Mouse (Mus musculus): Measurements from ENCODE around the gene Sipa1. TPM values are rescaled to one million over a fixed set of nuclear protein-coding genes. Genes with fewer than 3 reads are reported as not detected.

Sipa1 gene
- total RNA-seq, 2 experiments from 2014 or later, result 41.1 to 45.6 TPM

DNA sequence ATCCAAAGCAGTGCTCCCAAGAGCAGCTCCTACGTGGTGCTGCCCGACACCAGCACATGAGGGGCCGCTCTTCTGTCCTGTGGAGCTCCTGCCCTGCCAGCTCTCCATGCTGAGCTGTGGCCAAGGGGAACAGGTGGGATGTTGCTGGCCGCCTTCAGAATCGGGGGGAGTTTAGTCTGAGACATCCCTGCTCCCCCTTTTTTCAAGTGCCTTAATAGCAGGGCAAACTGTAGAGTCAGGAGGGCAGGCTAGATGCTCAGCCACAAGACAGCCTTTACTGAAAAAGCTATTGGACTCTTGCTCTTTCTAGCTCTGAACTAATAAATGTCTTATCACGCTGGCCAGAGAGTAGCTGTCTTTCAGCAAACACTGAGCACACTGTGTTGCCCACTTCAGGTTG is 15.7 kb downstream of the Sipa1 start:
- no peak for DNase-seq (ENCODE audit: low spot score in 2 of 2)

DNA sequence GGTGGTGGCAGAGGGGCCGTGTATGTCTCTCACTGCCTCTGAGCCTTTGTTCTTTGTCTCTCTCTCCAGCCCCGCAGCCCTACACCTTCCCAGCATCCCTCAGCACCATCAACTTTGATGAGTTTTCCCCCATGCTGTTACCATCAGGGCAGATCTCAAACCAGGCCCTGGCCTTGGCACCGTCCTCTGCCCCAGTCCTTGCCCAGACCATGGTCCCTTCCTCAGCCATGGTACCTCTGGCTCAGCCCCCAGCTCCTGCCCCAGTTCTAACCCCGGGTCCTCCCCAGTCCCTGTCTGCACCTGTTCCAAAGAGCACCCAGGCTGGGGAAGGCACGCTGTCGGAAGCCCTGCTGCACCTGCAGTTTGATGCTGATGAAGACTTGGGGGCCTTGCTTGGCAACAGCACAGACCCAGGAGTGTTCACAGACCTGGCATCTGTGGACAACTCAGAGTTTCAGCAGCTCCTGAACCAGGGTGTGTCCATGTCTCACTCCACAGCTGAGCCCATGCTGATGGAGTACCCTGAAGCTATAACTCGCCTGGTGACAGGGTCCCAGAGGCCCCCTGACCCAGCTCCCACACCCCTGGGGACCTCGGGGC is 16.7 kb downstream of the Sipa1 start:
- DNase-seq (ENCODE audit: low spot score in 2 of 2), result peak in 1 of 2 experiments; percentile 20

DNA sequence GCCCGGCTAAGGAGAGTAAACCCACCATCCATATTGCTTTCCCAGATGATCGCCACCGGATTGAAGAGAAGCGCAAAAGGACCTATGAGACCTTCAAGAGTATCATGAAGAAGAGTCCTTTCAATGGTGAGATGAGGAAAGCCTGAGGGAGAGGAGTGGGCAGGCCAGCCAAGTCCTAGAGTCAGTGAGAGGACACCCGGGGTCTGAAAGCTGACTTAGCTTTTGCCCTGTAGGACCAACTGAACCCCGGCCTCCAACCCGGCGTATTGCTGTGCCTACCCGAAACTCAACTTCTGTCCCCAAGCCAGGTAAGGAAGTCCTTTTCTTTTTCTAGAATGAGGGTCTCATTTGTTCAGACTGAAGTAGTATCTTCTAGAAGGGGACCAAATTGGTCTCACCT is 18.2 kb downstream of the Sipa1 start:
- DNase-seq (ENCODE audit: low spot score in 2 of 2), result no peak

DNA sequence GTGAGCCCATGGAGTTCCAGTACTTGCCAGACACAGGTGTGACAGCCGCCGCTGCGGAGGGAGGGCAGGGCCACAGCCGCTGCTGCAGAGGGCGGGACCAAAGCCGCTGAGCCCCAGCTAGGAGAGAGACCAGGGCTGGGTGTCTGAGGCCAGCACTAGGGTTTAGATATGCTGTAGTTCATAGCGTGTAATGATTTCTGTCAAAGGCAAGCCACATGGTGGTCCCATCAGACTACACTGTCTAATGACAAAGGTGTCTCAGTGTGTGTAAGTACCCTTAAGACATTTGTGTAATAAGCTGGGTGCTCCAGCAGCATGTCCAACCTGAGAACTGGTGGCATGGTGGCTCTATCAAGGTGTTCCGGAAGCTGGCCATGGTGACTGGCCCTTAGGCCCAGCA is 21.9 kb downstream of the Sipa1 start:
- peak in 1 of 2 experiments; percentile 19 for DNase-seq (ENCODE audit: low spot score in 2 of 2)

DNA sequence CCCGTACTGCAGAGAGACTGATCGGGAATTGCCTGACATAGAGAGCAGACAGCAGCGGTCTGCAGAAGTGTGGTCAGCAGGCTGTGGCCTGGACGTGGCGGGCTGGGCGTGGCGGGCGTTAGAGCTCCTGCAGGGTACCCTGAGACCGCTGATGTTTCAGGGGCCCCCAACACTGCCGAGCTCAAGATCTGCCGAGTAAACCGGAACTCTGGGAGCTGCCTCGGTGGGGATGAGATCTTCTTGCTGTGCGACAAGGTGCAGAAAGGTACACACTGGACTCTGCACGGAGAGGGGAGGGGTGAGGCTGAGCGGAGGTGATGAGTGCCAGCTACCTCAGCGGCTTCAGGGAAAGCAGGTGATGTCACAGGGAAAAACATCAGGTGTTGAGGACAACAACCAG is 22.5 kb downstream of the Sipa1 start:
- DNase-seq (ENCODE audit: low spot score in 2 of 2), result no peak

DNA sequence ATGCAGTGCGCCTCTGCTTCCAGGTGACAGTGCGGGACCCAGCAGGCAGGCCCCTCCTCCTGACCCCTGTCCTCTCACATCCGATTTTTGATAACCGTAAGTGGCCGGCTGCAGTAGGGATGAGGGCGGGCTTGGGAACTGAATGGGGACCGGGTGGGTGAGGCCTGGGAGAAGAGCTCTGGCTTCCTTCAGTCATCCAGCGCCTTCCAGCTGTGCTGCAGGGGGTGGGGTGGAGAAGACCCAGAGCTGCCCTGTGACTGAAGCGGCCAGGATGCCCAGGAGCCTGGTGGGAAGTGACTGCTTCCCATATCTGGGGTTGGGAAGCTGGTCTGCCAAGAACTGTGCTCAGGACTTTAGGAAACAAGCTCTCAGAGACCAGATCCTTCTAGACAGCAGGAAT is 23.2 kb downstream of the Sipa1 start:
- peak in 1 of 2 experiments; percentile 23 for DNase-seq (ENCODE audit: low spot score in 2 of 2)

DNA sequence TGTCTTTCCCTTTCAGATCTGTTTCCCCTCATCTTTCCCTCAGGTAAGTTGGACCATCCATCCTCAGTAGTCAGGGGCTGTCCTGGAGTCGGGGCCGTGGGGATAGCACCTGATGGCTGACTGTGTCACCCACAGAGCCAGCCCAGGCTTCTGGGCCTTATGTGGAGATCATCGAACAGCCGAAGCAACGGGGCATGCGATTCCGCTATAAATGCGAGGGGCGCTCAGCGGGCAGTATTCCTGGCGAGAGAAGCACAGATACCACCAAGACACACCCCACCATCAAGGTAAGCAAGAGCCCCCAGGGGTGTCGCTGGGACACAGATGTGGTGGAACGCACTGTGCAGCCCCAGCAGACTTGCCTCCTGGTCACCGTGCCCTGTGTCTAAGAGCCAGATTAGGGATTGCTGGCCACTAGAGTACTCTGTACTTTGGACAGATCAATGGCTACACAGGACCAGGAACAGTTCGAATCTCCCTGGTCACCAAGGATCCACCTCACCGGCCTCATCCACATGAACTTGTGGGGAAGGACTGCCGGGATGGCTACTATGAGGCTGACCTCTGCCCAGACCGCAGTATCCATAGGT is 25.0 kb downstream of the Sipa1 start:
- DNase-seq (ENCODE audit: low spot score in 2 of 2), result peak in 1 of 2 experiments; percentile 30

DNA sequence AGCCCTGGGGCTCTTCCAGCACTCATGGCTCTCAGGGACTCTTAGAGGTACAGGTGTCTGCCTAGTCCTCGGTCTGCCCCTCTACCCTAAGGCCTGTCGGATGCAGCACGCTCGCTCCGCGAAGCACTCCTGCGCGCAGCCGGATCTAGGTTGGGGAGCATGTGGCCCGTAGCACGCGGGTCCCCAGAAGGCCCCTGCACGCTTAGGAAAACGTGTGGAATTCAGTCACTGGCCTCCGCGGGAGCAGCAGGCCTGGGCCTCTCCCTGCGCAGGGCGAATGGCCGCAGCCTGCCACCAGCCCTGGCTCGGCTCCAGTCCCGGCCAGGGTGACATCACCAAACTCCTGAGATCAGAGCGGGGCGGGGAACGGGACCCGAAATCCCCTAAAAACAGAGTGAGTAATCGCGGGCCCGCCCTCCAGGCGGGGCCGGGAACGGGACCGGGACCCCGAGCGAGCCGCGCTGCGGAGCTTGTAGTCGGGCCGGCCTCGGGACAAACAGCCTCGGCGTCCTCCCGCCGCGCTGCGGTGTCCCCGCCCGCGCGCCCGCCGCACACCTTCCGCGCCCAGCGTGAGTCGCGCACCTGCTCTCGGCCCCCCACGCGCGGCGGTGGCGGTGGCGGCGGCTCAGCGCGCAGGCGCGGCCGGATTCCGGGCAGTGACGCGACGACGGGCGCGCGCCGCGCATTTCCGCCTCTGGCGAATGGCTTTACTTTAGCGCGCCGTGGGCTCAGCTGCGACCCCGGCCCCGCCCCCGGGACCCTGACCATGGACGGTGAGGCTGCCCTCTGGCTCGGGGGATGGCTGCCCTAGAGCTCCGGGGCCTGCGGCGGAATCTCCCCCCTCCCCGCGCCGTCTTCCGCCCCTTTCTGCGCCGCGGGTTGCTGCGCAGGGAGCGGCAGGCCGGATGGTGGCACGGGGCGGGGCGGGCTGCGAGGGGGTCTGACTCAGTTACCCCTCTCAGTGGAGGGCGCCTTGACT is 26.1 kb downstream of the Sipa1 start, which contains the start of gene Rela:
TSS of gene Rela (plus strand) at position 415 of the 979 bp plus-strand sequence.
- peak; percentile 93 to 95 for DNase-seq (ENCODE audit: low spot score in 2 of 2)

DNA sequence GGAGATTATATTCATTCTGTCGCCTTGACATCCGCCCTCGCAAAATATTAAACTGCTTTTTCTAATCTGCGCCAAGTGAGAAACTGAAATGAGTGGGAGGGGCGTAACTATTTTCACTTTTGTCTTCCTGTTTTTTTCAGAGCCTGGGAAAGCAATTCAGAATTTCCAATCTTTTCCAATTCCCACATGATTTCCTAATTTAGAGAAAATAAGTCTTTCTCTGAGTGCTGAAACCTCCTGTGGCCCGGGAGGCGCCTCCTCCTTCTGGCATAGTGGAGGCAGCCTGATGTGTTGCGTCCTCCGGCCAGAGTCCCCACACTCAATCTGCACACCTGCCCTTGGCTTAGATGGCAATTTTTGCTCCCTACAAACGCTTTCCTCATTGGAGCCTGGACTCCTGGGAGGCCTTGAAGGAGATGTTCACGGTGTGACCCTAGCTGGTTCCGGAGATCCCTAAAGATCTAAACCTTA is 26.9 kb downstream of the Sipa1 start:
- DNase-seq (ENCODE audit: low spot score in 2 of 2), result no peak

DNA sequence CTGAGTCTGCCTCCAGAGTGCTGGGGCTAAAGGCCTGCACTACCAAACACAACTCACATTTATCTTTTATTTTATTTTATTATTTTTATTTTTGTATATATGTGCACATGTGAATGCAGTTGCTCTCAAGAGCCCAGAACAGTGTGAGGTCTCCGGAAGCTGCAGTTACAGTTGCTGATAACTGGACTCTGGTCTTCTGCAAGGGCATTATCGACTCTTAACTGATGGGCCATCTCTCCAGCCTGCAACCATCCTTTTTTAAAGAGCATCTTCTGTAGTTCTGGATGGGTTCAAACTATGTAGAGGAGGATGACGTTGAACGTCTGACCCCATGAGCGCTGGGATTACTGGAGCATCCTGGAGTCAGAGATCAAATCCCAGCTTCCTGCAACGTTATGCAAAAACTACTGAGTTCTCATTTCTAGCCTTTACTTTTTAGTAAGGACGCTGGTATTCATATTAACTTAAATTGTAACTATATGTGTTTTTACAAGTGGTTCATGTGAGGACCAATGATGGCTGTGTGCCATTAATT is 27.4 kb downstream of the Sipa1 start:
- DNase-seq (ENCODE audit: low spot score in 2 of 2), result no peak

DNA sequence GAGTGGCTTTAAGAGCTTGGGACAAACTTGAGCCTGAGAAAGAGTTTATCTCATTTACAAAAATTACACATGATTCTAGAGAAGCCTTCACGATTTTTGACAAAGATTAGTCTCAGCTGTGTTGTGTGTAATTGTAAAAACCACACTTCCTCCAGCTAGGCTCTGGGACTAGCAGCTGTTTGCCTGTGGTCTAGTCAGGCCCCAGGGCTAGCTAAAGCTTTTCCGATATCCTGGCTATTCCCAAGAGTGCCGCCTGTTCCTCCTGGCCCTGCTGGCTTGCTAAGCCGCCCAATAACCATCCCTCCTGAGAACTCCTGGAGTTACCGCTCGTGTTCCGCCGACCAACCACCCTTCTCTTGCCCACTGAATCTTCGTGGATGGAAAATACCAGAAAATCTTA is 31.4 kb downstream of the Sipa1 start:
- no peak for DNase-seq (ENCODE audit: low spot score in 2 of 2)

DNA sequence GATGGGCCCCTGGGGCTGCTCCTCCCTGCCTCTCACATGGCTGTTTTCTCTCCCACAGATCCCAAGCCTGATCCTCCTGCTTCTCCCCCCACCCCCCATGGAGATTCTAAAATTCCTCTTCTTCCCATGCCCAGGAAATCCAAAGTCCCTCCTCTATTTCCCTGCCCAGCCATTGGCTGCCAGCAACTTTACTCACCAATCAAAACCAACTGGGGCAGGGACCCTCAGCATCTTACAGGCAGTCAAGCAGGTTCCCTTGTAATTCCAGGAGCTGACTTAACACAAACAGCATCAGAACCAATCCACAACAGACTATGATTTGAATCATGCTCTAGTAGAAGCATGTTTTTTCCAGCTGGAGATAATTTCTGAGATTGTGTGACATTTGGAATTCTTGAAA is 33.6 kb downstream of the Sipa1 start:
- DNase-seq (ENCODE audit: low spot score in 2 of 2), result no peak

DNA sequence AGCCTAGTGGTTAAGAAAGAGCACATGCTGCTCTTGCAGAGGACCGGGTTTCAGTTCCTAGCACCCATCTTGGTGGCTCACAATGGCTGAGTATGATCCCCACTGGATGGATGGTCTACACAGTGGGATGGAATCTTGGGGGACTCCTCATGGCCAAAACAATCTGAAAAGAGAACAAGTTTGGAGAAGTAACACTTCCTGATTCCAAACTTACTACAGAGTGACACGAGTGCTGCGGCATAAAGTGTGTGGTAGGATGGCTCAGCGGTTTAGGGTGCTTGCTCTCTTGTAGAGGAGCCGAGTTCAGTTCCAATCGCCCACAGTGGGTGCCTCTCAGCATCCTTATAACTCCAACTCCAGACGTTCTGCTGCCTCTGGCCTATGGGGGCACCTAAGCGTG is 38.2 kb downstream of the Sipa1 start:
- no peak for DNase-seq (ENCODE audit: low spot score in 2 of 2)

DNA sequence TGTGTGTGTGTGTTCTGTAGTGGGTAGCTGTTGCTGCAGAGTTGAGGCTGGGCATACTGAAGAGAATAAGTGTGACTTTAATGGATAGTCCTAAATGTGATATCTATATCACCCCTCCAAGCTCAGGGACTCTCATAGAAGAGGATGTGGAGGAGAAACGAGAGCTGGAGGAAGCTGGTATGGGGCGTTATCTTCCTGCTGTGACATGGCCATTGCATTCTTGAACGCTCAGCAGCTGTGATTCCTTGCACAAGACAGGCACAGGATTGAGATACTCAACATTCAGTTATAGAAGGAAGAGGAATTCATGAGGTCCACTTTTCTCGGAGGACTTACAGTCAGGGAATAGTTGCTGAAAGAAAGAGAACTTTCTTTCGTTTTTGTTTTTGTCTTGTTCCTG is 41.6 kb downstream of the Sipa1 start:
- DNase-seq (ENCODE audit: low spot score in 2 of 2), result no peak

DNA sequence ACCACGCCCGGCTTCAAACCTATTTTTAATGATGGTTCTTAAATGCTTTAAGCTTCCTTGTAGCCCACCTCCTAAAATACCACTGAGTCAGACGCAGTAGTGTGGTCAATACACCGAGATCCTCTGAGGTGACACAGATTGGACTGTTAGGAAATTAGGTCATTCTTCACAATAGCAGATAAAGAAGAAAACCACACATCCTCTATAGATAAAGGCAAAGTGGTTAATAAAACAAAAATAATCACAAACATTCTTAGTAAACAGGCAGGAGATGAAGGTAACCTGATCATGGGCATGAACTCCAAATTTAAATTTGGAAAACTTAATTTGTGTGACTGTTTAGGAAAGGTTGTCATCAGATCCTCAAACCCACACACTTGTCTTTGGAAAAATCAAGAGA is 43.5 kb downstream of the Sipa1 start:
- no peak for DNase-seq (ENCODE audit: low spot score in 2 of 2)

DNA sequence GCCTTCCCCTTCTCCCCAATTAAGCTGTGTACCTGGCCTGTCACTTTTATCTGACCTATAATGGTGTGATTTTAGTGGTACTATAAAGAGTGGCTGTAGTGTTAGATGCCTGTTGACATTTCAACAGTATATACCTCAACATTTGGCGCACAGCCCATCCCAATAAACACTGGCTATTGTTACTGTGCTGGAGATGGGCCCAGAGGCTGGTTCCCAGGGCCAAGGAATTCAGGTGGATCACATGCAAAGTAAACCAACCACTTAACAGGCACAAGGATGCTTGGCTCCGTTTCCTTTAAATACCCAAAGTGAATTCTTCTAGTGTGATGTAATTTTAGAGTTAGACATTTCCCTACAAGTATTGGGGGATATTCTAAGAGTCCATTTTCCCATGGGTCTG is 48.6 kb downstream of the Sipa1 start:
- DNase-seq (ENCODE audit: low spot score in 2 of 2), result no peak

DNA sequence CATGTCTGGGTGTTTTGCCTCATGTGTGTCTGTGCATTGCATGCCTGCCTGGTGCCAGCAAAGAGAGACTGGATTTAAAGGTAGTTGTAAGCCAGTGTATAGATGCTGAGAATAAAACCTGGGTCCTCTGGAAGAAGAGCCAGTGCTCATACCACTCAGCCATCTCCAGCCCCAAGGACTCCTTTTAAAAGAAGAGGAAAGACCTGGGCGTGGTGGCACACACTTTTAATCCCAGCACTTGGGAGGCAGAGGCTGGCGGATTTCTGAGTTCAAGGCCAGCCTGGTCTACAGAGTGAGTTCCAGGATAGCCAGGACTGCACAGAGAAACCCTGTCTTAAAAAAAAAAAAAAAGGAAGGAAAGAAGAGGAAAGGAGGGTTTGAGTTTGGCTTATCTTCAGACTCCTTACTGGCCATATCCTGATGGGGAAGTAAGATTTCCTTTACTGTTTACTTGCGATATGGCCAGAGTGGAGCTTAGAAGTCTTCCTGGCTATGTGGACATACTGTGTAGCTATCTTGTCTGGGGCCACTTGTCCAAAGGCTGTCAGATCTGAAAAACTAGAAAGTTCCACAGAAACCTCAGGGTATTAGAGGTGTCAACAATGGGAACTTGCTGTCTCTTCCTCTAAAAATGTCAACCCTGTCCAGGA is 50.6 kb downstream of the Sipa1 start:
- DNase-seq (ENCODE audit: low spot score in 2 of 2), result no peak

DNA sequence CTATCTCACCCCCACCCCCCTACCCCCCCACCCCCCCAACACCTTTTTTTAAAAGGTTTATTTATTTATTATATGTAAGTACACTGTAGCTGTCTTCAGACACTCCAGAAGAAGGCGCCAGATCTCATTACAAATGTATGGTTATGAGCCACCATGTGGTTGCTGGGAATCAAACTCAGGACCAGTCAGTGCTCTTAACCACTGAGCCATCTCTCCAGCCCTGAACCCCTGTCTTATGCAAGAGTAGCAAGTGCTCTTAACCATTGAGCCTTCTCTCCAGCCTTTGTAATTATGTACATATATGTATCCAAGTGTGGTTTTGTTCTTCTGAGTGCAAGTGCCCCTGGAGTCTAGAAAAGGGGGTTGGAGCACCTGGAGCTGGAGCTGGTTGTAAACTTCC is 51.5 kb downstream of the Sipa1 start:
- no peak for DNase-seq (ENCODE audit: low spot score in 2 of 2)

DNA sequence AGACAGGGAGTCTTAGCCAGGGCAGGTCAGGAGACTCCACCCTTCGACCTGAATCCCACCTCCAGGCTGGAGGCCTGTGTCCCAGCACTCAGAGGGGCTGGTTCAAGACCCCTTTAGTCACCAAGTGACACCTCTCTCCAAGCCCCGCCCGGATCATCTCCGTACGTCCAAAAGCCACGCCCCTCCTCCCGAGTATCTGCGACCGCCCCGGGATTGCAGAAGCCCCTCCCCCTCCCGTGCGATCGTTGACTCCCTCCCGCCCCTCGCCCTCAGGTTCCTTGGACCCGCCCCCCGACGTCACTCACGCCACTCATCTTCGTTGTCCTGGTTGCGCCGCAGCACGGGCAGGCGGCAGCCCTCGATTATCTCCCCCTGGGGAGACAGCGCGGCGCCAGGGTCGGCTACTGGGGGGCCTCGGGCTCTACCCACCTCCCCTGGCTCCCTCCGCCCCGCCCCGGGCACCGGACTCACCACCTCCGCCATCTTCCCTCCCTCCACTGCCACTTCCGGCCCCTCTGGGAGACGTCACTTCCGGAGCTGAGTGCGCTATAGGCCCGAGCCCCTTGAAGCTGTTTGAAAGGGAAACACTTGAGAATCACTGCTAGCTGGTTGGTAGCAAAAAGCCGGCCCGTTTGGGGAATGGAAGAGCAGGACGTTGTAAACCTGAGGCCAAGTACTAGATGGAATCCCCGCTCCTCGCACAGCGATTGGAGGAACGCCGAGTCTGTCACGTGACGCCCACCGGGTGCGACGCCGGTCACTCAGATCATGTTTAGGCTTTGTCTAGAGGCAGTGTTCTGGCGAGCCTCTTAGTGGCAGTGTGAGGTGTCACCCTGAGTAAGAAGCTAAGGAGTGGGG is 53.7 kb downstream of the Sipa1 start, which contains the start of gene Kat5:
TSS of gene Kat5 (minus strand) at position 691 of the 858 bp plus-strand sequence.
- DNase-seq (ENCODE audit: low spot score in 2 of 2), result peak; percentile 88 to 93

DNA sequence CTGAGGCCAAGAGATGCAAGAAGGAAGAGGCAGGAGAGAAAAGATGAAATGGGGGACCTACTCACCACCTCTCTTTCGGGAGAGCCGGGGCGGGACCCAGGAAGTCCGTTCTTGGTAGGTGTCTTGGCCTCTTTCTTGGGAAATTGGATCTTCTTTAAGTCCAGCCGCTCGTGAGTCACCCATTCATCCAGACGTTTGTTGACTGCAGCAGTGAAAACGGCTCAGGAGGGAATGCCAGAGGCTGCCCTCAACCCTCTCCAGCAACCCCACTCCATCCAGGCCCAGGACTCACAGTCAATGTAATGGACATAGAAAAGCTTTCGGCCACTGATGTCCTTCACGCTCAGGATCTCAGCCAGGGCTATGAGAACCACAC is 54.3 kb downstream of the Sipa1 start:
- DNase-seq (ENCODE audit: low spot score in 2 of 2), result no peak
